Mouse (Mus musculus) 3T3-L1 (cell line): Measurements from ENCODE around the gene Naip6.
"Not testable (repeated sequence)": the region's sequence is repeated elsewhere in the genome, so short reads cannot be mapped to it uniquely, and the experiment has no call there.

ENCODE experiments used
- DNase-seq: peaks from one replicate; pipeline ENCODE4 v3.0.0-alpha.2; 2015; ENCODE audit warnings: low read depth, low spot score

The Naip6 gene

GRCm38 (mm10) chr13:100317256-100317893 is at the start of gene Naip6:
TSS of gene Naip6 (minus strand) at chr13:100317674.
- DNase-seq = not testable (repeated sequence)

- not testable (repeated sequence) for DNase-seq
Observed at GRCm38 (mm10) chr13:100352315-100352714, 34.8 kb upstream of the Naip6 start.

- not testable (repeated sequence) for DNase-seq
Observed at GRCm38 (mm10) chr13:100349510-100350173, 32.2 kb upstream of the Naip6 start.

GRCm38 (mm10) chr13:100341822-100342221 is 24.3 kb upstream of the Naip6 start:
- DNase-seq = no peak

DNA sequence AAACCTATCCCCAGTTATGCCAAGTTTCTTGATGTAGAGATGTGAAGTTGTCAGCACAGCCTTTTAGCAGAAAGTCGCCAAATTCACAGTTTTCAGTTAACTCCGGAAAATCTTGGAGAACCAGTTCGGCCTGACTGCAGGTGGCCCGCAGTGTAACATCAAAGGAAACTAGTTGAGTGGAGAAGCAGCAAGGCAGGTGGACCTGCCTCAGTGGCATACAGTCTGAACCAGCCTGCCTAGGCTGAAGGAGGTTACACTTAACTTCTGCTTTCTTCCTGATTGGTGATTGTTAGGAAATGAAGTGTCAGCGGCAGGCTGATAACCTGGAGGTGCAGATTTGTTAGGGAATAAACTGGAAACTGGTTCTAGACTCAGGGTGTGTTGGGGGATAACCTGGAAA is 14.3 kb upstream of the Naip6 start:
- DNase-seq = not testable (repeated sequence)

GRCm38 (mm10) chr13:100328899-100329298 is 11.4 kb upstream of the Naip6 start:
- not testable (repeated sequence) for DNase-seq

DNA sequence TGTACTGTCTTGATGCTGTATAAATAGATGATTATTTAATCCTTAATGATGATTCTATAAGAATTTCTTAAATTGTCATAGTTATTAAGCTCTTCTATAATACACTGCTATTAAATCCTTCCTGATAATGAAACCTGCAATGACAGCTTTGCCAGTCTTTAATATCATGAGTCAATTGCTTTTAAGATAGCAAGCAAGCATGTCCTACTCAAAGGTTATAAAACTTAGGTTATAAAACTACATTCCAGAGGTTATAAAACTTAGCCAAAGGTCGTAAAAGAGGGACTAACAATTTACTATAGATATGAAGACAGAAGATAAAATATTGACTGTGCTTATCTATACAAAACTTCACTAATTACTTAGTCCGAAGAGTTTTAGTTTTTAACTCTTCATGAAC is 10.6 kb upstream of the Naip6 start:
- DNase-seq = not testable (repeated sequence)

DNA sequence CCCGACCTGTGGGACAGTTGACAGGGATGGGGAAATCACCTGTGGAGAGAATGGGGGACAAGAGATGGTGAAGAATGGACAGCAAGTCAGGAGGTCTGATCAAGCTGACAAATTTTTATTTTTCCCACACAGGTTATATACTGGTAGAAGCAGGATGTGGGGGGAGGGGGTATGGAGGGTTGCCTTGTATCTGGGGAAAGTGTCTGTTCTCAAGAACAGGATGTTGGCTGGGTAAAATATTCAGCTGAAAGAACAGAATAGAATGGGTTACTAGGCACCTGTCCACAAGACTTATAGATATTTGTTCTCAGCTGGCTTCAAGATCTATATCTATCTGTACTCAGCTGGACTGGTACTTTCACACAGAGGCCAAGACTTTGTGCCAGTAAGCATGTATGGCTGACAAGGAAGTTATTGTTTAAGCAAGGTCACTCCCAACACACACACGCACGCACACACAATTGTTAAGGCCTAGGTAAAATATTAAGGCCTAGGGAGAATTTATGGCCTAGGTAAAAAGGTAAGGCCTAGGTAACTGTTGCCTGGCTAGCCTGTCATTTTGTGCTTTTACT is 4.9 kb upstream of the Naip6 start:
- not testable (repeated sequence) for DNase-seq

DNA sequence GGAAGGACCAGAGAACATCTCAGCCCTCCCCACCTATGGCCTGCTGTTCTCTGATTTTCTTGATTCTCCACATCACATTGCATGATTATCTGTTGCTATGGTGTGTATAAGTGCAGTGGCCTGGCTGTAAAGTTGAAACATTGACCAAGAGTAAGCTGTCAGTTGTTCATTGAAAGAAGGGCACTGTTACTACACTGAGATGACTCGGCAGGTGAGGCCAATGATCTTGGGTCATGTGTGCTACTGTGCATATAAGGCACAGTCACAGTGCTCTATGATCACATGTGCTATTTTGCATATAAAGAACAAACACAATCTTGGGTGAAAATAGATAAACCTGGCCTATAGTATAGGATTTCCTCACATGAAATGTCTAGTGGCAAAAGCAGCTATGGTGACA is 32.9 kb downstream of the Naip6 start:
- no peak for DNase-seq

DNA sequence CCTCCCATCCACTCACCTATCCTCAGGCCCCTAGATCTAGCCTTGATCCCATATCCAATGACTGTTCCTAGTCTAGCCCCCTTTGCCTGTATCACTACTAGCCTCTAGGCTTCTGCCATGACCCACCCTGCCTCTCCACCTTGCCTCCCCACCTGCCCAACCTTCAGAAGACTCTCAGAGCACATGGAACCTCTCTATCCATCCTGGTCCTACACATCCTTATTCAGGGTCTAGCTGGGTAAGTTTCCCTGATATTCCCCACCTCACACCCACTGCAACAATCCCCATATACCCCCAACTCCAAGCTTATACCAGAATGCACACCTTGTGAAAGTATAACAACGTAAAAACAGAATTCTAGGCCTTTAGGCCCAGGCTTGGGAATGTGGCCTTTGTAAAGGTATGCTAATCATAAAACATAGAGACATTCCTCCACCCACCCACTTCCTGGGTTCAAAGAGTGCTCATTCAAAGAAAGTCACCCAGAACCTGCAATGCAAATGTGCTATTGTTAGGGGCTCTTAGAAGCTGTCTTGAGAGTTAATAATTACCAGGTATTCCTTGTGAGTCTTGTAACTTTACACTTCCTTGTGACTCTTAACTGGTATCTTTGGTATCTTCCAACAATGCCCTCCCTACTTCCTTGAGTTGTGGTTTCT is 45.9 kb downstream of the Naip6 start:
- not testable (repeated sequence) for DNase-seq

GRCm38 (mm10) chr13:100256996-100257395 is 60.5 kb downstream of the Naip6 start:
- not testable (repeated sequence) for DNase-seq

DNA sequence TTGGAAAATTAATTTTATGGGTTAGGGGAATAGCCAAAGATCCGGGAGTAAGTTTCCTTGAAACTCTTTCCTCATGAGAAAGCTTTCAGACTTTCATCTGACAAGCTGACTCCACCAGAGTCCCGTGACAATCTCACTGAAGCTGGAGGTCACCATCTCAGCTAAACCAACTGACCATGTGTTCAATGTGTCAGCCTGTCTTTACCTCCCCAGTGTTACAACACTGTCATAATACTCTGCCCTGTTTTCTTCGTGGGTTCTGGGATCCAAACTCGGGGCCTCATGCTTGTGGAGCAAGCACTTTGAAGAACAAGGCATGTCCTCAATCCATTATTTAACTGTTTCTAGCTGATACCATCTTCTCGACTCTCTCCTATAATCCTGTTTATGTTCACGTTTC is 61.5 kb downstream of the Naip6 start:
- DNase-seq = not testable (repeated sequence)

- DNase-seq = not testable (repeated sequence)
Observed at GRCm38 (mm10) chr13:100251897-100252296, 65.6 kb downstream of the Naip6 start.

DNA sequence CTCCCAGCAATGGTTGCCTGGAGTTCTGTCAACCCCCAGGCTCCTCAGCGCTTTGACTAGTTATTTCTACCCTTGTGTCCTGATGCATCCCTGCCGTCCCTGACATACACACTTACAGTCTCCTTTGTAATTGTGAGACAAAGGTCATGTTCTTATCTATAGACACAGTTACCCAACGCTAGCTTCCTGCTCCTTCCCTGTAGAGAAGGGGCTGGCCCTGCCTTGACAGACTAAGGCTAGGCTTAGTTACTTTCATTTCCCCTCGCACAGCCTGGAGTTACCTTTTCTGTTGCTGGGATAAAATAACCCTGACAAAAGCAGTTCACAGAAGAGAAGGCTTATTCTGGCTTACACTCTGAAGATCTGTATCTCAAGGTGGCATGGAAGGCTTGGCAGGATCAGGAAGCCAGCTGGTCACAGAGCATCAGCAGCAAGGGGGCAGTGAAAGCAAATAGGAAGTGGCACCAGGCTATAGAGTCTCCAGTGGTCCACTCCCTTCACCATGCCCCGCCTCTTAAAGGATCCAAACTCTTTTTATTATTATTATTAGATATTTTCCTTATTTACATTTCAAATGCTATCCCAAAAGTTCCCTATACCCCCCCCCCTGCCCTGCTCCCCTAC is 70.5 kb downstream of the Naip6 start:
- peak; percentile 19 for DNase-seq

- DNase-seq = not testable (repeated sequence)
Observed at GRCm38 (mm10) chr13:100246223-100246622, 71.3 kb downstream of the Naip6 start, which contains the start of gene Naip5. TSS of gene Naip5 (minus strand) at chr13:100246323.

DNA sequence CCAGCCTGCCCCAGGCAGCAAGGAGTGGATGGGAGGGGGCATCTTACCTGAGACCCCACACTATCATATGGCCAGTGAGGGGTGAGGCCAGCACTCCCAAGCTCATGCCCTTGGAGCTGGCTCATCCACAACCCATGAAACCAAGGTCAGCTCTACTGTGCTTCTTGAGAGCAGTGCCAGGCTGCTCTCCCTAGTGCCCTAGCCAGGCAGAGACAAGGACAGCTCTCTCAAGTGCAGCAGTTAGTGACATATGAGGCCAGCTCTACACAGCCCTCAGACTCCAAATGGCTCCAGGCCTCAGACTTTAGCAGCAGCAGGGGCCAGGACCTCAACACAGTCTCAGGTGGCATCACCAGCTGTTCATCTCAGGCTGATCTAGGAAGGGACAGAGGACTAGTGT is 73.8 kb downstream of the Naip6 start:
- DNase-seq = no peak
